Mouse (Mus musculus): ENCODE measurements around the gene Mkrn2os. TPM values are rescaled to one million over a fixed set of nuclear protein-coding genes. Genes with fewer than 3 reads are reported as not detected.

The Mkrn2os gene
- polyA plus RNA-seq, 1 experiment from 2014 or later: 0.24 TPM

GRCm38 (mm10) chr6:115601715-115602523 is 9.5 kb upstream of the Mkrn2os start, which contains the start of gene Mkrn2:
Gene Mkrn2, plus strand, starts transcription at chr6:115601902.
- H3K9ac ChIP-seq (replicated peaks): peak within 1 kb of the TSS; percentile 86
- H3K9me3 ChIP-seq: no peaks in the 10 kb centered on the region
- H3K36me3 ChIP-seq: peaks cover 3% of the 10 kb centered on the region; the same call in 1 of the 2 replicates
- H3K4me1 ChIP-seq (replicated peaks): peaks cover 18% of the 10 kb centered on the region
- WGBS: under 1% methylated on average over 57 of the region's 61 CpGs
- H3K4me3 ChIP-seq (replicated peaks): peak within 1 kb of the TSS; percentile 82
- no peaks in the 10 kb centered on the region for H3K27me3 ChIP-seq
- peak within 1 kb of the TSS; percentile 65 for H3K4me2 ChIP-seq (replicated peaks)
- ATAC-seq: peak; percentile 94
- H3K27ac ChIP-seq: peak within 1 kb of the TSS; percentile 77

- Histone ChIP-seq H3K9ac (replicated peaks) (no peak overlapping the region), H3K27me3 (no peaks in the 10 kb centered on the region), H3K4me1 (replicated peaks) (peaks cover 15% of the 10 kb centered on the region), H3K27ac (no peak overlapping the region), H3K36me3 (peaks cover 2% of the 10 kb centered on the region; the same call in 1 of the 2 replicates), H3K4me3 (replicated peaks) (peak overlapping the region; percentile 82), H3K9me3 (no peaks in the 10 kb centered on the region), H3K4me2 (replicated peaks) (peak overlapping the region; percentile 65)
- 67% methylated on average over 4 of the region's 4 CpGs for WGBS
- peak; percentile 37 for ATAC-seq
Observed at GRCm38 (mm10) chr6:115601322-115601714, 8.9 kb upstream of the Mkrn2os start.

- Histone ChIP-seq H3K27me3 (no peaks in the 10 kb centered on the region), H3K27ac (no peak overlapping the region), H3K4me2 (replicated peaks) (no peak overlapping the region), H3K36me3 (no peaks in the 10 kb centered on the region), H3K4me1 (replicated peaks) (no peaks in the 10 kb centered on the region), H3K9me3 (no peaks in the 10 kb centered on the region), H3K4me3 (replicated peaks) (no peak overlapping the region), H3K9ac (replicated peaks) (no peak overlapping the region)
- no peak for ATAC-seq
- WGBS: 69% methylated on average over 3 of the region's 3 CpGs
Observed at GRCm38 (mm10) chr6:115595667-115596066, 3.3 kb upstream of the Mkrn2os start.

- Histone ChIP-seq H3K9me3 (no peaks in the 10 kb centered on the region), H3K36me3 (no peaks in the 10 kb centered on the region), H3K4me1 (replicated peaks) (no peaks in the 10 kb centered on the region), H3K4me3 (replicated peaks) (no peak overlapping the region), H3K9ac (replicated peaks) (no peak overlapping the region), H3K27me3 (no peaks in the 10 kb centered on the region), H3K27ac (no peak overlapping the region), H3K4me2 (replicated peaks) (no peak overlapping the region)
- WGBS: 90% methylated on average over 3 of the region's 3 CpGs
- no peak for ATAC-seq
Observed at GRCm38 (mm10) chr6:115594463-115594862, 2.1 kb upstream of the Mkrn2os start.

- ATAC-seq: no peak
Observed at GRCm38 (mm10) chr6:115593252-115593651, 876 bp upstream of the Mkrn2os start.

GRCm38 (mm10) chr6:115591692-115592359 is 550 bp downstream of the Mkrn2os start:
- H3K27me3 ChIP-seq: no peaks in the 10 kb centered on the region
- H3K36me3 ChIP-seq: no peaks in the 10 kb centered on the region
- no peak for ATAC-seq
- H3K9me3 ChIP-seq: no peaks in the 10 kb centered on the region
- H3K4me3 ChIP-seq (replicated peaks): no peak overlapping the region
- no peak overlapping the region for H3K4me2 ChIP-seq (replicated peaks)
- H3K9ac ChIP-seq (replicated peaks): no peak overlapping the region
- no peak overlapping the region for H3K27ac ChIP-seq
- WGBS: 90% methylated on average over 19 of the region's 19 CpGs
- no peaks in the 10 kb centered on the region for H3K4me1 ChIP-seq (replicated peaks)

More at GRCm38 (mm10) chr6:115593252-115593651, 876 bp upstream of the Mkrn2os start:
- Histone ChIP-seq H3K9ac (replicated peaks) (no peak overlapping the region), H3K9me3 (no peaks in the 10 kb centered on the region), H3K4me1 (replicated peaks) (no peaks in the 10 kb centered on the region), H3K27me3 (no peaks in the 10 kb centered on the region), H3K27ac (no peak overlapping the region), H3K4me2 (replicated peaks) (no peak overlapping the region), H3K4me3 (replicated peaks) (no peak overlapping the region), H3K36me3 (no peaks in the 10 kb centered on the region)
- WGBS: 73% methylated on average over 4 of the region's 4 CpGs

GRCm38 (mm10) chr6:115586321-115586720 is 6.1 kb downstream of the Mkrn2os start:
- no peak for ATAC-seq
- no peaks in the 10 kb centered on the region for H3K27me3 ChIP-seq
- no peak overlapping the region for H3K4me3 ChIP-seq (replicated peaks)
- no peak overlapping the region for H3K4me2 ChIP-seq (replicated peaks)
- H3K27ac ChIP-seq: no peak overlapping the region
- H3K9ac ChIP-seq (replicated peaks): no peak overlapping the region
- H3K4me1 ChIP-seq (replicated peaks): no peaks in the 10 kb centered on the region
- no peaks in the 10 kb centered on the region for H3K9me3 ChIP-seq
- H3K36me3 ChIP-seq: peaks cover 5% of the 10 kb centered on the region
- WGBS: 88% methylated on average over 10 of the region's 10 CpGs

GRCm38 (mm10) chr6:115584176-115584575 is 8.2 kb downstream of the Mkrn2os start:
- WGBS: 75% methylated on average over 3 of the region's 3 CpGs
- Histone ChIP-seq H3K9me3 (no peaks in the 10 kb centered on the region), H3K4me3 (replicated peaks) (no peak overlapping the region), H3K9ac (replicated peaks) (no peak overlapping the region), H3K27ac (no peak overlapping the region), H3K4me2 (replicated peaks) (no peak overlapping the region), H3K36me3 (peaks cover 23% of the 10 kb centered on the region), H3K4me1 (replicated peaks) (no peaks in the 10 kb centered on the region), H3K27me3 (no peaks in the 10 kb centered on the region)
- ATAC-seq: no peak

GRCm38 (mm10) chr6:115583430-115584125 is 8.8 kb downstream of the Mkrn2os start:
- H3K27me3 ChIP-seq: no peaks in the 10 kb centered on the region
- H3K4me1 ChIP-seq (replicated peaks): no peaks in the 10 kb centered on the region
- 86% methylated on average over 6 of the region's 6 CpGs for WGBS
- H3K9me3 ChIP-seq: no peaks in the 10 kb centered on the region
- H3K27ac ChIP-seq: no peak overlapping the region
- H3K9ac ChIP-seq (replicated peaks): no peak overlapping the region
- H3K4me2 ChIP-seq (replicated peaks): no peak overlapping the region
- peaks cover 29% of the 10 kb centered on the region for H3K36me3 ChIP-seq
- H3K4me3 ChIP-seq (replicated peaks): no peak overlapping the region
- no peak for ATAC-seq

- Histone ChIP-seq H3K36me3 (peaks cover 39% of the 10 kb centered on the region), H3K27me3 (no peaks in the 10 kb centered on the region), H3K4me1 (replicated peaks) (no peaks in the 10 kb centered on the region), H3K9me3 (no peaks in the 10 kb centered on the region), H3K4me2 (replicated peaks) (no peak overlapping the region), H3K4me3 (replicated peaks) (no peak overlapping the region), H3K9ac (replicated peaks) (no peak overlapping the region), H3K27ac (no peak overlapping the region)
- ATAC-seq: no peak
- WGBS: 76% methylated on average over 10 of the region's 10 CpGs
Observed at GRCm38 (mm10) chr6:115582328-115583115, 9.9 kb downstream of the Mkrn2os start.

- no peak overlapping the region for H3K27ac ChIP-seq
- H3K4me2 ChIP-seq (replicated peaks): no peak overlapping the region
- peaks cover 56% of the 10 kb centered on the region for H3K36me3 ChIP-seq
- H3K4me3 ChIP-seq (replicated peaks): no peak overlapping the region
- WGBS: 88% methylated on average over 3 of the region's 3 CpGs
- no peak overlapping the region for H3K9ac ChIP-seq (replicated peaks)
- ATAC-seq: no peak
- H3K4me1 ChIP-seq (replicated peaks): no peaks in the 10 kb centered on the region
- H3K9me3 ChIP-seq: no peaks in the 10 kb centered on the region
- no peaks in the 10 kb centered on the region for H3K27me3 ChIP-seq
Observed at GRCm38 (mm10) chr6:115580810-115581209, 11.6 kb downstream of the Mkrn2os start.
